Mouse (Mus musculus): Measurements from ENCODE around the gene Pla2g4d. TPM values are rescaled to one million over a fixed set of nuclear protein-coding genes. Genes with fewer than 3 reads are reported as not detected.

Gene Pla2g4d
- polyA plus RNA-seq (2015; fragmentation: Nextera tagmentation; extraction: Ambion mirVana) = not detected in 2 replicates

GRCm38 (mm10) chr2:120288995-120289394 lies at the start of gene Pla2g4d:
Pla2g4d (minus strand) TSS chr2:120289197.
- Histone ChIP-seq H3K9ac (no peak within 1 kb of the TSS), H3K27ac (no peak within 1 kb of the TSS), H3K9me3 (no peaks in the 10 kb centered on the region), H3K4me3 (no peak within 1 kb of the TSS), H3K4me2 (no peak within 1 kb of the TSS), H3K27me3 (no peaks in the 10 kb centered on the region), H3K36me3 (no peaks in the 10 kb centered on the region), H3K4me1 (no peaks in the 10 kb centered on the region)
- no peak for ATAC-seq (ENCODE audit: borderline replicate concordance, extremely low read depth, low FRiP score, low TSS enrichment)
- WGBS = 59% methylated on average over 5 of the region's 5 CpGs

DNA sequence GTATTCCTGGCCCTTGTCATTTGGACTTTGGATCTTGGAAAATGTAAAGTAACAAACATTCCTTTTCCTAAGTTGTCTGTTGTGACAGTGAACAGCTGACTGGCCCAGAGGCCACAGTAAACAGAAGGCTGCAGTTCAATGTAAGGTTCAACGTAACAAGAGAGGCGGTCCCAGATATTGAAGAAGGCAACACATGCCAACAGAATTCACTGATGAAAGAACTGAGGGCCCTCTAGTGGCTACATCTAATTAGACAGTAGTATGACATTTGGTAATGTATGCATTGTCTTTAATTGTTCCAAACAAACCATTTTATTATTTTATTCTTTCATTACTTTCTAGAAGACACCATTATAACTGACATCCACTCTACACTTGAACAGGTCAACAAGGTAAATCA lies 48.9 kb upstream of the Pla2g4d start:
- WGBS = 48% methylated on average over 2 of the region's 2 CpGs
- H3K9me3 ChIP-seq = no peaks in the 10 kb centered on the region
- no peak for ATAC-seq (ENCODE audit: borderline replicate concordance, extremely low read depth, low FRiP score, low TSS enrichment)
- no peak overlapping the region for H3K4me3 ChIP-seq
- no peak overlapping the region for H3K27ac ChIP-seq
- H3K27me3 ChIP-seq = no peaks in the 10 kb centered on the region
- peaks cover 30% of the 10 kb centered on the region for H3K36me3 ChIP-seq
- no peak overlapping the region for H3K4me2 ChIP-seq
- H3K9ac ChIP-seq = no peak overlapping the region
- H3K4me1 ChIP-seq = no peaks in the 10 kb centered on the region

- Histone ChIP-seq H3K4me3 (no peak overlapping the region), H3K27ac (no peak overlapping the region), H3K9me3 (no peaks in the 10 kb centered on the region), H3K9ac (no peak overlapping the region), H3K36me3 (peaks cover 46% of the 10 kb centered on the region), H3K4me2 (no peak overlapping the region), H3K4me1 (no peaks in the 10 kb centered on the region), H3K27me3 (no peaks in the 10 kb centered on the region)
- 80% methylated on average over 4 of the region's 4 CpGs for WGBS
- no peak for ATAC-seq (ENCODE audit: borderline replicate concordance, extremely low read depth, low FRiP score, low TSS enrichment)
Measured at GRCm38 (mm10) chr2:120331575-120331974, 42.6 kb upstream of the Pla2g4d start.

- H3K4me1 ChIP-seq = no peaks in the 10 kb centered on the region; the same call in 1 of the 2 replicates
- no peaks in the 10 kb centered on the region for H3K27me3 ChIP-seq
- no peak overlapping the region for H3K9ac ChIP-seq
- no peak overlapping the region for H3K4me2 ChIP-seq
- no peaks in the 10 kb centered on the region for H3K9me3 ChIP-seq
- WGBS = 63% methylated on average over 4 of the region's 4 CpGs
- peaks cover 26% of the 10 kb centered on the region for H3K36me3 ChIP-seq
- H3K4me3 ChIP-seq = no peak overlapping the region
- no peak for ATAC-seq (ENCODE audit: borderline replicate concordance, extremely low read depth, low FRiP score, low TSS enrichment)
- no peak overlapping the region for H3K27ac ChIP-seq
Measured at GRCm38 (mm10) chr2:120315077-120315476, 26.1 kb upstream of the Pla2g4d start.

DNA sequence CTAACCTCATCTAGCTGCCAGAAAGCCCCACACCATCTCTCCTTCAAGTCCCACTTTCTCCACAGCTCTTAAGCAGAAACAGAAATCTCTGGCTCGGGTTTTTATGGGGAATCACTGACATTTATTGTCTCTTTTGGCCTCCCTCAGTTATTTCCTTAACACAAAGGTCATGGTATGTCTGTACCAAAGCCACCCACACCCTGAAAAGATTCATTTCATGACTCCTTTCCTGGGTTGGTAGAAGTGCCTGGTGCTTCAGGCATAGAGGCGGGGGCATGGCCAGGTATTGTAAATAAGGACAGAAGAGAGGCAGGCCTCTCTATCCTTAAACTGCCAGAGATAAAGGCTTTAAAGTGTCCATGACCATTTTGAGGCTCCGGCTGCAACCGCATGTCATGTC lies 25.5 kb upstream of the Pla2g4d start:
- 72% methylated on average over 4 of the region's 4 CpGs for WGBS
- no peaks in the 10 kb centered on the region for H3K27me3 ChIP-seq
- H3K4me2 ChIP-seq = no peak overlapping the region
- no peak overlapping the region for H3K27ac ChIP-seq
- no peaks in the 10 kb centered on the region; the same call in 1 of the 2 replicates for H3K4me1 ChIP-seq
- H3K9me3 ChIP-seq = no peaks in the 10 kb centered on the region
- H3K9ac ChIP-seq = no peak overlapping the region
- ATAC-seq (ENCODE audit: borderline replicate concordance, extremely low read depth, low FRiP score, low TSS enrichment) = no peak
- H3K4me3 ChIP-seq = no peak overlapping the region
- peaks cover 26% of the 10 kb centered on the region for H3K36me3 ChIP-seq

DNA sequence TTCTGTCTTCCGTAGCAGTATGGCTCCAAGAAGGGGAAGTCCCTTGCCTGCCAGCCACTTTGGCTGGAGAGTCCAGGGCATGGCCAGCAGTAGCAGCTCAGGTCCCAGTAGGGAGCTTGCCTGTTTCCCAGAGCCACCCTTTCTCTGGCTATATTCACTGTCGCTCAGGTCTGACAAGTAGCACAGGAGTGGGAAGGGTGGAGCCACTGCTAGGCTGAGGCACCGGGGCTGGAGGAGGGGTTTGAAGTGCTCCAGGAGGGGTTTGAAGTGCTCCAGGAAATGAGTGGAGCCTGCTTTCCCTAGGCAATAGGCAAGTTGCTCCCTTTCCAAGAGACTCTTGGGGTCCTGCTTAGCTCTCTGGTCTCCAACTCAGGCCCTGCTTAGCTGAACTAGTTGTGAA lies 25.0 kb upstream of the Pla2g4d start, which contains the start of gene Pla2g4f:
Gene Pla2g4f (minus strand): TSS at position 190 of the 400 bp plus-strand sequence.
- peak within 1 kb of the TSS; percentile 9; the same call in 1 of the 2 replicates for H3K27ac ChIP-seq
- peaks cover 25% of the 10 kb centered on the region for H3K36me3 ChIP-seq
- ATAC-seq (ENCODE audit: borderline replicate concordance, extremely low read depth, low FRiP score, low TSS enrichment) = peak; percentile 72
- no peak within 1 kb of the TSS for H3K4me2 ChIP-seq
- WGBS = 29% methylated on average over 3 of the region's 3 CpGs
- H3K9me3 ChIP-seq = no peaks in the 10 kb centered on the region
- no peak within 1 kb of the TSS for H3K9ac ChIP-seq
- no peaks in the 10 kb centered on the region for H3K27me3 ChIP-seq
- no peak within 1 kb of the TSS for H3K4me3 ChIP-seq
- H3K4me1 ChIP-seq = no peaks in the 10 kb centered on the region; the same call in 1 of the 2 replicates

DNA sequence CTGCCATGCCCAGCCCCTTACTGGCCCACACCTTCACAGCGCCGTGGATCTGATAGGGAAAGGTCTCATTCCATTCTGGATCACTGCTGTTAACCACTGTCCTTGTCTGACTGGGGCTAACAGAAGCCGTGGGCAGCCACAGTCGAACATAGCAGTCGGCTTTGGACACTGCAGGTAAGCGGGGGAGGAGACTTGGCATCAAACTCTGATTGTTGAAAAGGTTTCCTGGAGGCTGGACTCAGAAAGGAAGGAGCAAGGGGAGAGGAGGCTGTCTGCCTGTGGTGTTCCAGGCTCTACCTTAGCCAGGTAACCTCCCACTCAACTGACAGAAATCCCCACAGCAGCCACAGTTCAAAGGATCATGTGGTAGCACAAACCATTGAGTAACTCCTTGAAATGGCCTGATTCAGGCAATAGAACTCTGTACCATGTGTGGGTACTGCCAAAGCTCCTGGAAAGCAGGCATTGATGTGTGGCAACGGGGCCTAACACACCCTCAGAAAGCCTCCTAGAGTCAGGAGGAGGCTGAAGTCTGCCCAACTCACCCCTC lies 23.4 kb upstream of the Pla2g4d start:
- Histone ChIP-seq H3K4me1 (no peaks in the 10 kb centered on the region; the same call in 1 of the 2 replicates), H3K9ac (no peak overlapping the region), H3K36me3 (peaks cover 9% of the 10 kb centered on the region), H3K4me2 (no peak overlapping the region), H3K27me3 (no peaks in the 10 kb centered on the region), H3K27ac (no peak overlapping the region), H3K9me3 (no peaks in the 10 kb centered on the region), H3K4me3 (no peak overlapping the region)
- 76% methylated on average over 7 of the region's 7 CpGs for WGBS
- no peak for ATAC-seq (ENCODE audit: borderline replicate concordance, extremely low read depth, low FRiP score, low TSS enrichment)

DNA sequence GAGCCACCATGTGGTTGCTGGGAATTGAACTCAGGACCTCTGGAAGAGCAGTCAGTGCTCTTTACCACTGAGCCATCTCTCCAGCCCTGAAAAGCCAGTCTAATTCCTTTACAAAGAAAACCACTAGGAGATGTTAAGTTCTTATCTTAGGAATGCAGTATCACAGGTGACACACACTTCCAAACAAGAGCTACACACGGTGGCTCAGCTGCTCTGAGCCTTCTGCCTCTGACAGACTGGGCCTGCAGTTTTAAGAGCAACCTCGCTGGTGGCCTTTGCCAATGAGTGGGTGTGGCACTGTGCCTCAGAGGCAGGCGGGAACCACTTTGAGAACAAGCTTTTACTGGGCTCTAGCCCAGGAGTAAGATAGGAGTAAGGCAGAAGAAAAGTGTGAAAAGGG lies 15.1 kb upstream of the Pla2g4d start:
- Histone ChIP-seq H3K9ac (no peak overlapping the region), H3K27me3 (no peaks in the 10 kb centered on the region)
- 8% methylated on average over 3 of the region's 3 CpGs for WGBS

GRCm38 (mm10) chr2:120301076-120301475 lies 12.1 kb upstream of the Pla2g4d start:
- H3K27ac ChIP-seq = no peak overlapping the region
- H3K27me3 ChIP-seq = no peaks in the 10 kb centered on the region
- no peak overlapping the region for H3K4me2 ChIP-seq
- H3K9ac ChIP-seq = no peak overlapping the region
- H3K4me3 ChIP-seq = no peak overlapping the region
- no peaks in the 10 kb centered on the region for H3K36me3 ChIP-seq
- WGBS = 91% methylated on average over 6 of the region's 6 CpGs
- H3K4me1 ChIP-seq = no peaks in the 10 kb centered on the region
- no peak for ATAC-seq (ENCODE audit: borderline replicate concordance, extremely low read depth, low FRiP score, low TSS enrichment)
- no peaks in the 10 kb centered on the region for H3K9me3 ChIP-seq

More for the DNA sequence above, 15.1 kb upstream of the Pla2g4d start:
- Histone ChIP-seq H3K27ac (no peak overlapping the region), H3K4me1 (no peaks in the 10 kb centered on the region), H3K9me3 (no peaks in the 10 kb centered on the region), H3K4me3 (no peak overlapping the region), H3K4me2 (no peak overlapping the region), H3K36me3 (no peaks in the 10 kb centered on the region)
- ATAC-seq (ENCODE audit: borderline replicate concordance, extremely low read depth, low FRiP score, low TSS enrichment) = no peak

- Histone ChIP-seq H3K27ac (no peak overlapping the region), H3K9ac (no peak overlapping the region), H3K27me3 (no peaks in the 10 kb centered on the region), H3K4me2 (no peak overlapping the region), H3K4me1 (no peaks in the 10 kb centered on the region), H3K9me3 (no peaks in the 10 kb centered on the region), H3K4me3 (no peak overlapping the region), H3K36me3 (no peaks in the 10 kb centered on the region)
- ATAC-seq (ENCODE audit: borderline replicate concordance, extremely low read depth, low FRiP score, low TSS enrichment) = no peak
- 73% methylated on average over 4 of the region's 4 CpGs for WGBS
Measured at GRCm38 (mm10) chr2:120299866-120300265, 10.9 kb upstream of the Pla2g4d start.

- Histone ChIP-seq H3K36me3 (no peaks in the 10 kb centered on the region), H3K27me3 (no peaks in the 10 kb centered on the region), H3K4me2 (no peak overlapping the region), H3K9ac (no peak overlapping the region), H3K27ac (no peak overlapping the region), H3K4me3 (no peak overlapping the region), H3K4me1 (no peaks in the 10 kb centered on the region), H3K9me3 (no peaks in the 10 kb centered on the region)
- WGBS = 9% methylated on average over 2 of the region's 2 CpGs
- ATAC-seq (ENCODE audit: borderline replicate concordance, extremely low read depth, low FRiP score, low TSS enrichment) = no peak
Measured at GRCm38 (mm10) chr2:120296160-120296559, 7.2 kb upstream of the Pla2g4d start.

DNA sequence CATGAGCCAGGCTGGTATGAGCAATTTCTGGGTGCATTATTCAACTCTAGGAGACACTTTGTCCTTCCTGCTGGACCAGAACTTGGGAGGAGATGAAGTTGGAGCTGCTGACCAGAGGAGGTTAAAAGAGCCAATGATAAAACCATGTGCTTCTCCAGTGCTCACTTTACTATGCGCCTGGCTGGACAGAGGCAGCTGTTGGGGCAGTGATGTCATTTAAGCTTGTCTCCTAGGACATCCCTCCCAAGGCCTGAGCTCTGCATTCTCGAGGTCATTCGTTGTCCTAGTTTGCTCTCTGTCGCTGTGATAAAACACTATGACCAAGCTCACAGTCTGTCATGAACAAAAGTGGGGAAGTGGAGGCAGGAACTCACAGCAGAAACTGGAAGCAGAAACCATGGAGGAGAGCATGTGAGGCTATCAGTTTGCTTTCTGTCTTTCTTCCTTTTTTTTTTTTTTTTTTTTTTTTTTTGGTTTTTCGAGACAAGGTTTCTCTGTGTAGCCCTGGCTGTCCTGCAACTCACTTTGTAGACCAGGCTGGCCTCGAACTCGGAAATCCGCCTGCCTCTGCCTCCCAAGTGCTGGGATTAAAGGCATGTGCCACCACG lies 2.6 kb upstream of the Pla2g4d start:
- no peak overlapping the region for H3K4me3 ChIP-seq
- no peak for ATAC-seq (ENCODE audit: borderline replicate concordance, extremely low read depth, low FRiP score, low TSS enrichment)
- WGBS = 78% methylated on average over 8 of the region's 9 CpGs
- no peak overlapping the region for H3K27ac ChIP-seq
- H3K9me3 ChIP-seq = no peaks in the 10 kb centered on the region
- H3K4me2 ChIP-seq = no peak overlapping the region
- no peak overlapping the region for H3K9ac ChIP-seq
- no peaks in the 10 kb centered on the region for H3K4me1 ChIP-seq
- no peaks in the 10 kb centered on the region for H3K27me3 ChIP-seq
- H3K36me3 ChIP-seq = no peaks in the 10 kb centered on the region

All from lung, embryonic 15.5 days (tissue).